Mouse (Mus musculus) leukemia stem cell, adult 10-12 weeks (primary cell): Measurements from ENCODE around the gene Cltc. TPM values are rescaled to one million over a fixed set of nuclear protein-coding genes. Genes with fewer than 3 reads are reported as not detected.

ENCODE experiments used
- polyA plus RNA-seq: library from polyadenylated mRNA; stranded (reverse); fragments of >175 nt; gene quantifications from 2 replicates; pipeline ENCODE4 v1.2.3, GENCODE M21; 2012; ENCODE audit warnings: low replicate concordance

The Cltc gene
- polyA plus RNA-seq, result 81.6 and 150 TPM in 2 replicates

GRCm38 (mm10) chr11:86757480-86758371, at the start of gene Cltc:
Cltc (minus strand) TSS chr11:86757565.

GRCm38 (mm10) chr11:86683395-86684125, 73.8 kb downstream of the Cltc start, which contains the start of the genes Vmp1 and Ptrh2:
Vmp1 (minus strand) TSS chr11:86683836.
Ptrh2 (plus strand) TSS chr11:86683985.

Other genes with a start within 250 kb of the Cltc start
- gene Rps6kb1, start 212.8 kb downstream of the Cltc start, polyA plus RNA-seq, result 4.1 and 10.0 TPM in 2 replicates
- gene Tubd1, start 212.6 kb downstream of the Cltc start, polyA plus RNA-seq, result 0.08 and 0.46 TPM in 2 replicates
- 3.8 and 18.8 TPM in 2 replicates for gene Vmp1, start 73.7 kb downstream of the Cltc start, polyA plus RNA-seq
- 0.15 and 1.4 TPM in 2 replicates for gene Ptrh2, start 73.6 kb downstream of the Cltc start, polyA plus RNA-seq
- gene Dhx40, start 50.2 kb upstream of the Cltc start, polyA plus RNA-seq, result 2.4 and 3.3 TPM in 2 replicates
- gene Ypel2, start 236.1 kb upstream of the Cltc start, polyA plus RNA-seq, result 0.62 and 1.4 TPM in 2 replicates